Mouse (Mus musculus): Measurements from ENCODE around the gene Wdr5. TPM values are rescaled to one million over a fixed set of nuclear protein-coding genes. Genes with fewer than 3 reads are reported as not detected.
"Not testable (repeated sequence)": the region's sequence is repeated elsewhere in the genome, so short reads cannot be mapped to it uniquely, and the experiment has no call there.

Gene Wdr5
- polyA plus RNA-seq, 2 experiments, result 51.6 to 66.0 TPM

DNA sequence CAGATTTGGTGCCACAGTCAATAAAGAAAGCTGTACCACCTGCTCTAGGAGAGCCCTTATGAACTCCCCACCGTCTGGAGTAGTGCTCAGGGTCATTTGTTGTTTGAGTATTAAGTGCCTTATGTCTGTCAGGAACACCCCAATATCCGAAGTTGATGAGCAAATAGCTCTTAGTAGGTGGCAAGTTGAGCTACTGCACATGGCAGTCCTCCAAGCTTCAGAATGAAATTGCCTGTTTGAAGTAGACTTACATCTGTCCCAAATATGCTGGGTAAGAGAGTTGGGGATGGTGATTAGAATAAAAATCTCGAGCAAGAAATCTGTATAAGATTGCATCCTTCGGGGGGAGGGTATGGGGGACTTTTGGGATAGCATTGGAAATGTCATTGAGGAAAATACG is 24.4 kb downstream of the Wdr5 start:
- ATAC-seq (ENCODE audit: low FRiP score, low read depth) (no peak), DNase-seq (ENCODE audit: low spot score) (peak; percentile 28)
- WGBS, result 14% methylated on average over 5 of the region's 5 CpGs
- Histone ChIP-seq H3K4me3 (replicated peaks; ENCODE audit: low read length) (peak overlapping the region; percentile 47), H3K9ac (ENCODE audit: low read depth, low read length, severe bottlenecking) (0 out of 2 replicates have a peak overlapping the region, but pooled peaks have one; percentile 4), H3K36me3 (ENCODE audit: control insufficient read depth, insufficient read depth, low read length) (peaks cover 22% of the 10 kb centered on the region), H3K4me1 (ENCODE audit: control insufficient read depth, insufficient read depth, low read length) (peaks cover 9% of the 10 kb centered on the region), H3K4me2 (replicated peaks; ENCODE audit: low read depth, low read length, severe bottlenecking) (peak overlapping the region; percentile 63), H3K27ac (replicated peaks; ENCODE audit: low read depth, low read length) (peak overlapping the region; percentile 46), H3K27me3 (ENCODE audit: control insufficient read depth, insufficient read depth, low read length) (no peaks in the 10 kb centered on the region), H3K9me3 (ENCODE audit: control insufficient read depth, low read length) (no peaks in the 10 kb centered on the region)
- no peak for TF ChIP-seq POLR2A (IDR thresholded peaks at IDR 0.05; ENCODE audit: borderline replicate concordance, extremely low read depth, insufficient read depth, insufficient read length)

- under 1% methylated on average over 46 of the region's 46 CpGs for WGBS
- Histone ChIP-seq H3K4me3 (replicated peaks; ENCODE audit: low read length) (peak overlapping the region; percentile 47), H3K4me1 (ENCODE audit: control insufficient read depth, insufficient read depth, low read length) (peaks cover 9% of the 10 kb centered on the region), H3K36me3 (ENCODE audit: control insufficient read depth, insufficient read depth, low read length) (peaks cover 16% of the 10 kb centered on the region), H3K9ac (ENCODE audit: low read depth, low read length, severe bottlenecking) (peak overlapping the region; percentile 64), H3K27ac (replicated peaks; ENCODE audit: low read depth, low read length) (peak overlapping the region; percentile 87), H3K27me3 (ENCODE audit: control insufficient read depth, insufficient read depth, low read length) (no peaks in the 10 kb centered on the region), H3K9me3 (ENCODE audit: control insufficient read depth, low read length) (no peaks in the 10 kb centered on the region), H3K4me2 (replicated peaks; ENCODE audit: low read depth, low read length, severe bottlenecking) (peak overlapping the region; percentile 63)
- peak; percentile 97 for ATAC-seq (ENCODE audit: low FRiP score, low read depth)
- TF ChIP-seq POLR2A (IDR thresholded peaks at IDR 0.05; ENCODE audit: borderline replicate concordance, extremely low read depth, insufficient read depth, insufficient read length), result peak; percentile 36; the same call in 1 of the 2 replicates
- peak; percentile 98 for DNase-seq (ENCODE audit: low spot score)
Observed at GRCm38 (mm10) chr2:27539772-27540514, 25.0 kb downstream of the Wdr5 start.

DNA sequence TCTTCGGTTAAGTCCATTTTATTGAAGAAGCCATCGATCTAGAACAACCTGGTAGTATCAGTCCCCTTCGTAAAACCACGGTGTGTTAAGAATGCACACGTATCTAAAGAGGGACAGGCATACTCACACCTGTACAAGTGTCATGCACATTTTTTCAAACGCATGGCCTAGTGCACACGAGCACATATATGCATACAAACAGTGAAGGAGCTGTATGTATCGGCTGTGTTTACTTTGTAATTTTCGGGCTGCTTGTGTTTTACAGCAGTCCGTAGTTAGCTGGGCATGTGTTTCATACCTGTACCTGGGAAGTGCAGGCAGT is 25.5 kb downstream of the Wdr5 start:
- 0 out of 2 replicates have a peak, but pooled peaks have one; percentile 1 for ATAC-seq (ENCODE audit: low FRiP score, low read depth)

DNA sequence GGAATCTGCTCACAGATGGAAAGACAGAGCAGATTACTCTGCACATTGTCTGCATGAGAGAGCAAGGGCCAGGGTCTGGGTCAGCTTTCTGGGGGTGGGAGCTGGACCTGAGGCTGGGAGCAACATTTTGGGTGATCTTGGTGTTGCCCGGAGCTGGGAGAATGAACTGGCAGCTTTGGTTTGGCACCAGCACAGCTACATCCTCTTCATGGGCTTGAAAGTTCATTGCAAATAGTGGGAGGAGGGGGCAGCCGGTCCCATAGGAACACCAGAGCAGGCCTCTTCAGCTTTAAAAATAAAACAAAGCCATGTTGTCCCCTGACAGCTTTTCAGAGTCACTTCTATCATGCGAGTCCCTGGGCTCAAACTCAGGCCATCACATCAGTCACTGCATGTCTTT is 26.3 kb downstream of the Wdr5 start:
- 0 out of 2 replicates have a peak overlapping the region, but pooled peaks have one; percentile 64 for H3K9ac ChIP-seq (ENCODE audit: low read depth, low read length, severe bottlenecking)
- ATAC-seq (ENCODE audit: low FRiP score, low read depth) (no peak), DNase-seq (ENCODE audit: low spot score) (no peak)
- H3K9me3 ChIP-seq (ENCODE audit: control insufficient read depth, low read length), result no peaks in the 10 kb centered on the region
- H3K4me3 ChIP-seq (replicated peaks; ENCODE audit: low read length), result peak overlapping the region; percentile 47
- peaks cover 3% of the 10 kb centered on the region for H3K36me3 ChIP-seq (ENCODE audit: control insufficient read depth, insufficient read depth, low read length)
- H3K27ac ChIP-seq (replicated peaks; ENCODE audit: low read depth, low read length), result no peak overlapping the region
- WGBS, result 92% methylated on average over 3 of the region's 3 CpGs
- peaks cover 9% of the 10 kb centered on the region for H3K4me1 ChIP-seq (ENCODE audit: control insufficient read depth, insufficient read depth, low read length)
- H3K27me3 ChIP-seq (ENCODE audit: control insufficient read depth, insufficient read depth, low read length), result no peaks in the 10 kb centered on the region
- peak overlapping the region; percentile 63 for H3K4me2 ChIP-seq (replicated peaks; ENCODE audit: low read depth, low read length, severe bottlenecking)
- TF ChIP-seq POLR2A (IDR thresholded peaks at IDR 0.05; ENCODE audit: borderline replicate concordance, extremely low read depth, insufficient read depth, insufficient read length), result no peak

More for the DNA sequence above, 25.5 kb downstream of the Wdr5 start:
- Histone ChIP-seq H3K4me3 (replicated peaks; ENCODE audit: low read length) (peak overlapping the region; percentile 47), H3K9me3 (ENCODE audit: control insufficient read depth, low read length) (no peaks in the 10 kb centered on the region), H3K4me2 (replicated peaks; ENCODE audit: low read depth, low read length, severe bottlenecking) (peak overlapping the region; percentile 63), H3K27ac (replicated peaks; ENCODE audit: low read depth, low read length) (peak overlapping the region; percentile 87), H3K4me1 (ENCODE audit: control insufficient read depth, insufficient read depth, low read length) (peaks cover 9% of the 10 kb centered on the region), H3K27me3 (ENCODE audit: control insufficient read depth, insufficient read depth, low read length) (no peaks in the 10 kb centered on the region), H3K36me3 (ENCODE audit: control insufficient read depth, insufficient read depth, low read length) (peaks cover 10% of the 10 kb centered on the region), H3K9ac (ENCODE audit: low read depth, low read length, severe bottlenecking) (peak overlapping the region; percentile 64)
- TF ChIP-seq POLR2A (IDR thresholded peaks at IDR 0.05; ENCODE audit: borderline replicate concordance, extremely low read depth, insufficient read depth, insufficient read length), result no peak
- no peak for DNase-seq (ENCODE audit: low spot score)
- WGBS, result 23% methylated on average over 10 of the region's 10 CpGs

DNA sequence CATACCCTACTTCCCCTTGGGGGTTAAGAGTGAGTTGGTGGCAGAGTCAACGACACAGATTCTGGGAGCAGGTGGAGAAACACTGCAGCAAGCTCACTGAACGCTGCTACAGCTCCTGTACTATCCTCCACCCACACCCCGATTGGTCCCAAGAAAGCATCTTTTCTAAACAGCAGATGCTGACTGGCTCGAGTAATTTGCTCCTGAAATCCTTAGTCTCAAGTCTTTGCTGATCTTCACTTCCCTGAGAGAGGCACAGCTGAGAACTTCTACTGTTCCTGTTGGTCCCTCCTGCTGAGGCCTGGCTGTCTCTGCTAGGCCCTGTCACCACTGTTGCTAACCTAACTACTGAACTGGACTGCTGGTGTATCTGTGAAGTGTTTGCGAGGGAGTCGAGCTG is 29.7 kb downstream of the Wdr5 start:
- no peak for TF ChIP-seq POLR2A (IDR thresholded peaks at IDR 0.05; ENCODE audit: borderline replicate concordance, extremely low read depth, insufficient read depth, insufficient read length)

GRCm38 (mm10) chr2:27545517-27545916 is 30.6 kb downstream of the Wdr5 start:
- 75% methylated on average over 3 of the region's 3 CpGs for WGBS
- H3K4me1 ChIP-seq (ENCODE audit: control insufficient read depth, insufficient read depth, low read length), result not testable (repeated sequence)

More for the DNA sequence above, 29.7 kb downstream of the Wdr5 start:
- no peak overlapping the region for H3K27ac ChIP-seq (replicated peaks; ENCODE audit: low read depth, low read length)
- H3K9me3 ChIP-seq (ENCODE audit: control insufficient read depth, low read length), result no peaks in the 10 kb centered on the region
- no peak overlapping the region for H3K9ac ChIP-seq (ENCODE audit: low read depth, low read length, severe bottlenecking)
- ATAC-seq (ENCODE audit: low FRiP score, low read depth), result no peak
- no peaks in the 10 kb centered on the region for H3K27me3 ChIP-seq (ENCODE audit: control insufficient read depth, insufficient read depth, low read length)
- WGBS, result 82% methylated on average over 6 of the region's 6 CpGs
- no peak overlapping the region for H3K4me3 ChIP-seq (replicated peaks; ENCODE audit: low read length)
- no peak for DNase-seq (ENCODE audit: low spot score)
- peaks cover 9% of the 10 kb centered on the region for H3K4me1 ChIP-seq (ENCODE audit: control insufficient read depth, insufficient read depth, low read length)
- no peak overlapping the region for H3K4me2 ChIP-seq (replicated peaks; ENCODE audit: low read depth, low read length, severe bottlenecking)
- no peaks in the 10 kb centered on the region for H3K36me3 ChIP-seq (ENCODE audit: control insufficient read depth, insufficient read depth, low read length)

DNA sequence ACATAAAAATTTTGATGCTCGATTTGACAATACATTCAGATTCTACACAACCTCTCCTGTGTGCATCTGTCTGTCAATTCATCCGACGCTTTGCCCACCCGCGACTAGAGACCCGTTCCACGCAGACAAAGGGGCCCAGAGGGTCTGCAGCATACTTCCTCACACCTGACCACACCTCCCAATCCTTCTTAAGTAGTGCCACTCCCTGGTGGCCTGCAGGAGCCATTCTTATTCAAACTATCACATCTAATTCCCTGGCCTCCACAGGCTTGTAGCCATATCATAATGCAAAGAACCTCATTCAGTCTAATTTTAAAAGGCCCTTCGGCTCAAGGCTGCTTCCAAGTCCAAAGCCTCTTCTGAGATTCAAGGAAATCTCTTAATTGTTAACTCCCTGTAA is 31.1 kb downstream of the Wdr5 start:
- DNase-seq (ENCODE audit: low spot score), result not testable (repeated sequence)

More at GRCm38 (mm10) chr2:27545517-27545916, 30.6 kb downstream of the Wdr5 start:
- H3K27me3 ChIP-seq (ENCODE audit: control insufficient read depth, insufficient read depth, low read length); H3K9me3 ChIP-seq (ENCODE audit: control insufficient read depth, low read length); H3K36me3 ChIP-seq (ENCODE audit: control insufficient read depth, insufficient read depth, low read length); DNase-seq (ENCODE audit: low spot score); H3K9ac ChIP-seq (ENCODE audit: low read depth, low read length, severe bottlenecking); ATAC-seq (ENCODE audit: low FRiP score, low read depth); H3K4me3 ChIP-seq (replicated peaks; ENCODE audit: low read length); H3K27ac ChIP-seq (replicated peaks; ENCODE audit: low read depth, low read length); H3K4me2 ChIP-seq (replicated peaks; ENCODE audit: low read depth, low read length, severe bottlenecking): not testable (repeated sequence)

More for the DNA sequence above, 31.1 kb downstream of the Wdr5 start:
- 92% methylated on average over 8 of the region's 8 CpGs for WGBS
- H3K36me3 ChIP-seq (ENCODE audit: control insufficient read depth, insufficient read depth, low read length); H3K9ac ChIP-seq (ENCODE audit: low read depth, low read length, severe bottlenecking); H3K4me3 ChIP-seq (replicated peaks; ENCODE audit: low read length); H3K27me3 ChIP-seq (ENCODE audit: control insufficient read depth, insufficient read depth, low read length); H3K4me1 ChIP-seq (ENCODE audit: control insufficient read depth, insufficient read depth, low read length); H3K9me3 ChIP-seq (ENCODE audit: control insufficient read depth, low read length); H3K27ac ChIP-seq (replicated peaks; ENCODE audit: low read depth, low read length); H3K4me2 ChIP-seq (replicated peaks; ENCODE audit: low read depth, low read length, severe bottlenecking); ATAC-seq (ENCODE audit: low FRiP score, low read depth): not testable (repeated sequence)
